Comparison of ENCODE assay signal across 8 mouse cellular contexts in the genomic region with DNA sequence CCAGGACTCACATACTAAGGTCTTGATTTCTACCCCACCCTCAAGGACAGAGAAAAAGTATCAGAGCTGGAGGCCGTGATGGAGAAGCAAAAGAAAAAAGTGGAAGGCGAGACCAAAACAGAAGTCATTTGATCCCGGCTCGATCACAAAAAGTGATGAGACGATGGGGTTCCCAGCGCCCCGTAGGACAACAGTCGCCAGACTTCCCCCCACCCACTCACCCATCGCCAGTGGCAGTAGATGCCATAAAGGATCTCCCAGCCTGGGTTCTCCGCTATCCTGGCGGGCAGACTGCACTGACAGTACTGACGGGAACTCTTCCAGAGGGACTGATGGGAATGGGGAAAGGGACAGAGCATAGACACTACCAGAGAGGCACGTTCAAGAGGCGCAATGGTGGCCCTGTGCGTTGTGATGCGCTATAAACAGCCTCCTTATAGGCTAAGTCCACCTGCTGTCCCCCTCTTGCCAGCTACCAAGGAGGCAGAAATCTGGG. TPM values are rescaled to one million over a fixed set of nuclear protein-coding genes. Genes with fewer than 3 reads are reported as not detected.
DNase-seq lines count a peak whose midpoint lies in the region; ATAC-seq and TF ChIP-seq lines count a peak whose summit lies in the region.

No protein-coding gene starts in this region.

- peak overlapping the region; percentile 66 for H3K27ac ChIP-seq in embryonic fibroblast, embryonic 13.5 days (ENCODE audit: insufficient read depth, low read length)
- H3K27ac ChIP-seq in intestine, embryonic 15.5 days, result peak overlapping the region; percentile 86
- 0 out of 2 replicates have a peak overlapping the region, but pooled peaks have one; percentile 27 for H3K27ac ChIP-seq in neural tube, embryonic 12.5 days

- peak overlapping the region; percentile 53 for H3K9ac ChIP-seq in intestine, embryonic 15.5 days
- peak overlapping the region; percentile 54; the same call in 1 of the 2 replicates for H3K9ac ChIP-seq in neural tube, embryonic 12.5 days

- H3K4me2 ChIP-seq in intestine, embryonic 15.5 days (replicated peaks), result peak overlapping the region; percentile 87
- H3K4me2 ChIP-seq in neural tube, embryonic 12.5 days (replicated peaks), result peak overlapping the region; percentile 83

- peak overlapping the region; percentile 33 for H3K4me3 ChIP-seq in lung, adult 2 months (replicated peaks; ENCODE audit: extremely low read depth, low read depth, low read length)
- peak overlapping the region; percentile 46 for H3K4me3 ChIP-seq in embryonic fibroblast, embryonic 13.5 days (ENCODE audit: insufficient read depth, low read length)
- peak overlapping the region; percentile 47 for H3K4me3 ChIP-seq in intestine, embryonic 15.5 days (replicated peaks)
- H3K4me3 ChIP-seq in neural tube, embryonic 12.5 days, result peak overlapping the region; percentile 41

- 16% methylated on average over 16 of the region's 16 CpGs for WGBS in lung, adult 2 months
- 4% methylated on average over 16 of the region's 16 CpGs for WGBS in intestine, embryonic 15.5 days
- 2% methylated on average over 16 of the region's 16 CpGs for WGBS in neural tube, embryonic 12.5 days

- H3K27me3 ChIP-seq in intestine, embryonic 15.5 days (replicated peaks), result peaks cover 7% of the 10 kb centered on the region
- H3K27me3 ChIP-seq in neural tube, embryonic 12.5 days (replicated peaks), result peaks cover 23% of the 10 kb centered on the region

- peak; percentile 5; the same call in 1 of the 2 replicates for ATAC-seq in intestine, embryonic 15.5 days
- ATAC-seq in neural tube, embryonic 12.5 days (ENCODE audit: low FRiP score, low read depth), result peak; percentile 30

- DNase-seq in lung, adult 2 months, result no peak
- no peak for DNase-seq in lung, adult 18-20 months
- DNase-seq in urinary bladder, adult 2 months (ENCODE audit: low spot score), result no peak
- DNase-seq in urinary bladder, postnatal 4 days (ENCODE audit: low spot score in 2 of 2), result no peak
- DNase-seq in frontal cortex, postnatal 14 days (ENCODE audit: low spot score in 2 of 2), result no peak

- no peak for TF ChIP-seq CTCF in lung, adult 2 months (IDR thresholded peaks at IDR 0.05; ENCODE audit: insufficient read depth, low read length)
- TF ChIP-seq CTCF in embryonic fibroblast, embryonic 13.5 days (IDR thresholded peaks at IDR 0.05; ENCODE audit: borderline replicate concordance, insufficient read depth, low read length), result no peak

- H3K9me3 ChIP-seq in intestine, embryonic 15.5 days, result no peaks in the 10 kb centered on the region
- no peaks in the 10 kb centered on the region for H3K9me3 ChIP-seq in neural tube, embryonic 12.5 days

- no peak for TF ChIP-seq POLR2A in lung, adult 2 months (IDR thresholded peaks at IDR 0.05; ENCODE audit: borderline replicate concordance, extremely low read depth, low read depth, low read length)
- TF ChIP-seq POLR2A in embryonic fibroblast, embryonic 13.5 days (IDR thresholded peaks at IDR 0.05; ENCODE audit: low read depth, low read length), result no peak

- H3K4me1 ChIP-seq in lung, adult 2 months (ENCODE audit: control insufficient read depth, insufficient read depth, low read length), result peaks cover 4% of the 10 kb centered on the region; the same call in 1 of the 2 replicates
- H3K4me1 ChIP-seq in embryonic fibroblast, embryonic 13.5 days (ENCODE audit: control insufficient read depth, insufficient read depth, low read length), result peaks cover 3% of the 10 kb centered on the region; the same call in 1 of the 2 replicates
- H3K4me1 ChIP-seq in intestine, embryonic 15.5 days (replicated peaks), result peaks cover 22% of the 10 kb centered on the region
- H3K4me1 ChIP-seq in neural tube, embryonic 12.5 days, result peaks cover 9% of the 10 kb centered on the region

- peaks cover 16% of the 10 kb centered on the region for H3K36me3 ChIP-seq in intestine, embryonic 15.5 days
- peaks cover 31% of the 10 kb centered on the region for H3K36me3 ChIP-seq in neural tube, embryonic 12.5 days

RNA-seq across cellular contexts. Expression of a gene that starts 18.4 kb away (rescaled TPM):
- polyA plus RNA-seq in lung, adult 2 months (2012; rRNA removed), result 32.7 and 44.8 TPM in 2 replicates
- polyA plus RNA-seq in embryonic fibroblast, embryonic 13.5 days (2011; ENCODE audit: insufficient read length, low read depth, missing spikeins), result 2.1 and 2.9 TPM in 2 replicates
- polyA plus RNA-seq in intestine, embryonic 15.5 days (2015; fragmentation: Nextera tagmentation; extraction: Ambion mirVana), result 3.4 and 3.9 TPM in 2 replicates
- polyA plus RNA-seq in neural tube, embryonic 12.5 days (2016; fragmentation: Nextera tagmentation; extraction: Ambion mirVana), result 8.7 and 8.9 TPM in 2 replicates
- 19.2 and 21.2 TPM in 2 replicates for polyA plus RNA-seq in urinary bladder, adult 2 months (2012; rRNA removed)

RNA-seq across cellular contexts. Expression of a gene that starts 22.6 kb away (rescaled TPM):
- 92.3 and 108 TPM in 2 replicates for polyA plus RNA-seq in lung, adult 2 months (2012; rRNA removed)
- polyA plus RNA-seq in embryonic fibroblast, embryonic 13.5 days (2011; ENCODE audit: insufficient read length, low read depth, missing spikeins), result 72.2 and 79.4 TPM in 2 replicates
- polyA plus RNA-seq in intestine, embryonic 15.5 days (2015; fragmentation: Nextera tagmentation; extraction: Ambion mirVana), result 42.4 and 45.8 TPM in 2 replicates
- polyA plus RNA-seq in neural tube, embryonic 12.5 days (2016; fragmentation: Nextera tagmentation; extraction: Ambion mirVana), result 61.1 and 72.5 TPM in 2 replicates
- polyA plus RNA-seq in urinary bladder, adult 2 months (2012; rRNA removed), result 72.0 and 159 TPM in 2 replicates

RNA-seq across cellular contexts. Expression of a gene that starts 33.4 kb away (rescaled TPM):
- 12.8 and 16.4 TPM in 2 replicates for polyA plus RNA-seq in lung, adult 2 months (2012; rRNA removed)
- 14.7 and 16.8 TPM in 2 replicates for polyA plus RNA-seq in embryonic fibroblast, embryonic 13.5 days (2011; ENCODE audit: insufficient read length, low read depth, missing spikeins)
- polyA plus RNA-seq in intestine, embryonic 15.5 days (2015; fragmentation: Nextera tagmentation; extraction: Ambion mirVana), result 28.7 and 28.9 TPM in 2 replicates
- polyA plus RNA-seq in neural tube, embryonic 12.5 days (2016; fragmentation: Nextera tagmentation; extraction: Ambion mirVana), result 29.0 and 29.8 TPM in 2 replicates
- 22.3 and 24.7 TPM in 2 replicates for polyA plus RNA-seq in urinary bladder, adult 2 months (2012; rRNA removed)

RNA-seq across cellular contexts. Expression of a gene that starts 37.3 kb away (rescaled TPM):
- polyA plus RNA-seq in lung, adult 2 months (2012; rRNA removed), result 0.81 and 0.89 TPM in 2 replicates
- polyA plus RNA-seq in embryonic fibroblast, embryonic 13.5 days (2011; ENCODE audit: insufficient read length, low read depth, missing spikeins), result 1.4 and 1.7 TPM in 2 replicates
- 21.3 and 27.1 TPM in 2 replicates for polyA plus RNA-seq in intestine, embryonic 15.5 days (2015; fragmentation: Nextera tagmentation; extraction: Ambion mirVana)
- polyA plus RNA-seq in neural tube, embryonic 12.5 days (2016; fragmentation: Nextera tagmentation; extraction: Ambion mirVana), result 58.1 and 75.1 TPM in 2 replicates
- 7.5 and 8.8 TPM in 2 replicates for polyA plus RNA-seq in urinary bladder, adult 2 months (2012; rRNA removed)

RNA-seq across cellular contexts. Expression of a gene that starts 45.2 kb away (rescaled TPM):
- polyA plus RNA-seq in lung, adult 2 months (2012; rRNA removed), result 428 and 438 TPM in 2 replicates
- polyA plus RNA-seq in embryonic fibroblast, embryonic 13.5 days (2011; ENCODE audit: insufficient read length, low read depth, missing spikeins), result 1.2 and 4.0 TPM in 2 replicates
- polyA plus RNA-seq in intestine, embryonic 15.5 days (2015; fragmentation: Nextera tagmentation; extraction: Ambion mirVana), result 2.2 and 3.0 TPM in 2 replicates
- polyA plus RNA-seq in neural tube, embryonic 12.5 days (2016; fragmentation: Nextera tagmentation; extraction: Ambion mirVana), result 2.8 and 2.9 TPM in 2 replicates
- 5.1 and 5.5 TPM in 2 replicates for polyA plus RNA-seq in urinary bladder, adult 2 months (2012; rRNA removed)

Comparison
In these comparisons a context has a peak if more than half of its experiments do, and no peak if none do; other contexts are left out.
1. H3K27ac ChIP-seq: peak in every context shown above with its lines; median percentile 86 in intestine, embryonic 15.5 days; 66 in embryonic fibroblast, embryonic 13.5 days; 27 in neural tube, embryonic 12.5 days.